Mouse (Mus musculus) testis, adult 2 months (tissue): ENCODE data around the gene Yipf3.

Experiments
- CTCF ChIP-seq: fragments of 200-500 bp; IDR thresholded peaks from 2 replicates; pipeline ENCODE4 v1.5.1; 2012; ENCODE audit warnings: low read depth, mild to moderate bottlenecking, inconsistent platforms, low read length, moderate library complexity; ENCODE audit not compliant: control insufficient read depth, insufficient read depth, insufficient replicate concordance
- POLR2A ChIP-seq: fragments of 200-500 bp; IDR thresholded peaks from 2 replicates; pipeline ENCODE4 v1.6.1; 2012; ENCODE audit warnings: low read depth, mild to moderate bottlenecking, inconsistent platforms, low read length, moderate library complexity; ENCODE audit not compliant: control insufficient read depth

GRCm38 (mm10) chr17:46298220-46298913 is 50.5 kb downstream of the Yipf3 start:
- peak; percentile 83 for TF ChIP-seq CTCF
- no peak for TF ChIP-seq POLR2A
